Mouse (Mus musculus) colon, adult 2 months (tissue): Measurements from ENCODE around the gene Ivns1abp. TPM values are rescaled to one million over a fixed set of nuclear protein-coding genes. Genes with fewer than 3 reads are reported as not detected.

Experiments used
- polyA plus RNA-seq: library from polyadenylated mRNA; depleted of rRNA; stranded (reverse); fragments of >200 nt; gene quantifications from 2 replicates; pipeline ENCODE4 v1.2.3, GENCODE M21; 2012; rRNA removed

Ivns1abp gene
- 60.4 and 78.5 TPM in 2 replicates for polyA plus RNA-seq

GRCm38 (mm10) chr1:151344283-151345108 lies at the start of gene Ivns1abp:
Gene Ivns1abp, plus strand, starts transcription at chr1:151344477.

Other genes starting within 250 kb of the Ivns1abp start
- 0.14 and 0.28 TPM in 2 replicates for gene Gm47985, start 161.9 kb upstream of the Ivns1abp start, polyA plus RNA-seq
- gene Gm8947, start 152.1 kb upstream of the Ivns1abp start, polyA plus RNA-seq: 0.13 and 0.24 TPM in 2 replicates
- gene Gm47995, start 146.0 kb upstream of the Ivns1abp start, polyA plus RNA-seq: 0.35 and 0.45 TPM in 2 replicates
- gene 3110040M04Rik, start 140.4 kb upstream of the Ivns1abp start, polyA plus RNA-seq: 0.61 TPM in 1 of 2 replicates, not detected in the other
- gene Gm47996, start 134.3 kb upstream of the Ivns1abp start, polyA plus RNA-seq: not detected in 2 replicates
- gene Swt1, start 84.0 kb downstream of the Ivns1abp start, polyA plus RNA-seq: 2.6 and 4.2 TPM in 2 replicates
- gene Trmt1l, start 84.1 kb downstream of the Ivns1abp start, polyA plus RNA-seq: 13.3 and 14.3 TPM in 2 replicates
- 6.3 and 6.9 TPM in 2 replicates for gene Rnf2, start 156.5 kb downstream of the Ivns1abp start, polyA plus RNA-seq
- 17.7 and 23.8 TPM in 2 replicates for gene Fam129a, start 226.7 kb downstream of the Ivns1abp start, polyA plus RNA-seq